Mouse (Mus musculus) intestine, embryonic 14.5 days (tissue): ENCODE measurements at regions not wholly inside any gene's neighbourhood (a gene's known extent, or its start where the extent isn't known, plus 50 kb on each side); places are given as distances from the start of the nearest gene placed in this dataset.

Experiments used
- ATAC-seq: fragments of 200-750 bp; cut with Nextera tagmentation; replicated peaks from 2 replicates; pipeline ENCODE4 v1.8.0; 2017; ENCODE audit warnings: low read depth, moderate number of reproducible peaks, moderate TSS enrichment, moderate library complexity; ENCODE audit not compliant: low FRiP score, low TSS enrichment
- DNase-seq: peaks from one replicate; pipeline ENCODE4 v3.0.0-alpha.2; 2018; ENCODE audit warnings: low spot score
- H3K27ac ChIP-seq: fragments of 300-500 bp; sonication (generic); 2 replicates; pipeline ENCODE4 v1.5.1; 2014; ENCODE audit warnings: low read depth, mild to moderate bottlenecking, control low read depth
- H3K27me3 ChIP-seq: fragments of 300-500 bp; sonication (generic); replicated peaks from 2 replicates; pipeline ENCODE4 v1.6.1; 2014; ENCODE audit warnings: low read length, control low read depth; ENCODE audit not compliant: control insufficient read depth, insufficient read depth
- H3K36me3 ChIP-seq: fragments of 300-500 bp; sonication (generic); 2 replicates; pipeline ENCODE4 v1.6.1; 2014; ENCODE audit warnings: low read length, control low read depth; ENCODE audit not compliant: control insufficient read depth, insufficient read depth
- H3K4me1 ChIP-seq: fragments of 300-500 bp; sonication (generic); replicated peaks from 2 replicates; pipeline ENCODE4 v1.6.1; 2014; ENCODE audit warnings: low read length, control low read depth, mixed read lengths; ENCODE audit not compliant: control insufficient read depth, insufficient read depth
- H3K4me2 ChIP-seq: fragments of 300-500 bp; sonication (generic); 2 replicates; pipeline ENCODE4 v1.6.1; 2014; ENCODE audit warnings: low read length
- H3K4me3 ChIP-seq: fragments of 300-500 bp; sonication (generic); 2 replicates; pipeline ENCODE4 v1.5.1; 2014; ENCODE audit warnings: low read depth, low read length, control low read depth, mixed read lengths
- H3K9ac ChIP-seq: fragments of 300-500 bp; sonication (generic); 2 replicates; pipeline ENCODE4 v1.6.1; 2014; ENCODE audit warnings: mild to moderate bottlenecking, low read length
- H3K9me3 ChIP-seq: fragments of 300-500 bp; sonication (generic); 2 replicates; pipeline ENCODE4 v1.6.1; 2016; ENCODE audit warnings: low read length, control low read depth; ENCODE audit not compliant: control insufficient read depth
- whole genome bisulfite sequencing: fragments of 180-500 bp; shearing (Covaris S2); extraction: QIAGEN DNeasy Blood & Tissue Kit; methylation state at CpG from one replicate; pipeline ENCODE4 v1.1.7; 2014; 5-methylcytosine and 5-hydroxymethylcytosine counted together

DNA sequence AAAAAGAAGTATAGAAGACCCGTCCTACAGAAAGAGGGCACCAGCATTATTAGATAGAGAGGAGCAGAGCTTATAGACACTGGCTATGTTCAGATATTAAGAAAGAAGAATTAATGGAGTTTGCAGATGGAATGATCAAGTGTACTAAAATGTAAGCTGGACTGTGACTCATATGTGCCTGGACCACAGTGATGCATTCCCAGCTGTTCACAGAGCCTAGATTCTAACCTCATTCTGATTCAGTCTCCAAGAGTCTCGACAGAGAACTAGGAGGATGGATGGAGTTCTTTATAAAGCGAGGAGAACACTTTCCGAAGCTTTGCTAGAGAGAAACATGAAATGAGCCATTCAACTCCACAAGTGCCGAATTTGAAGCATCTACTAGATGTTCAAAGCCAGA is 345.4 kb downstream of the Adgrl2 start:
- H3K9me3 ChIP-seq, result no peaks in the 10 kb centered on the region
- no peak overlapping the region for H3K27ac ChIP-seq
- WGBS, result 89% methylated on average over 5 of the region's 5 CpGs
- H3K4me1 ChIP-seq, result no peaks in the 10 kb centered on the region
- no peak overlapping the region for H3K4me3 ChIP-seq
- H3K36me3 ChIP-seq, result no peaks in the 10 kb centered on the region
- DNase-seq (no peak), ATAC-seq (no peak)
- no peak overlapping the region for H3K4me2 ChIP-seq
- no peaks in the 10 kb centered on the region for H3K27me3 ChIP-seq
- H3K9ac ChIP-seq, result no peak overlapping the region

GRCm38 (mm10) chr3:148641581-148641980 is 348.8 kb downstream of the Adgrl2 start:
- DNase-seq (no peak), ATAC-seq (no peak)
- no peaks in the 10 kb centered on the region for H3K9me3 ChIP-seq
- H3K4me1 ChIP-seq, result no peaks in the 10 kb centered on the region
- no peak overlapping the region for H3K4me3 ChIP-seq
- H3K36me3 ChIP-seq, result no peaks in the 10 kb centered on the region
- 78% methylated on average over 3 of the region's 3 CpGs for WGBS
- no peak overlapping the region for H3K27ac ChIP-seq
- H3K9ac ChIP-seq, result no peak overlapping the region
- no peak overlapping the region for H3K4me2 ChIP-seq
- no peaks in the 10 kb centered on the region for H3K27me3 ChIP-seq

- Histone ChIP-seq H3K27me3 (no peaks in the 10 kb centered on the region), H3K27ac (no peak overlapping the region), H3K9me3 (no peaks in the 10 kb centered on the region), H3K4me3 (no peak overlapping the region), H3K4me1 (no peaks in the 10 kb centered on the region), H3K36me3 (no peaks in the 10 kb centered on the region), H3K9ac (no peak overlapping the region), H3K4me2 (no peak overlapping the region)
- no peak for ATAC-seq
- no peak for DNase-seq
- 30% methylated on average over 3 of the region's 3 CpGs for WGBS
These were observed 349.7 kb downstream of the Adgrl2 start for GRCm38 (mm10) chr3:148640680-148641101.

GRCm38 (mm10) chr3:148635101-148635500 is 355.3 kb downstream of the Adgrl2 start:
- H3K9me3 ChIP-seq, result no peaks in the 10 kb centered on the region
- no peak overlapping the region for H3K9ac ChIP-seq
- no peak for ATAC-seq
- no peak overlapping the region for H3K4me2 ChIP-seq
- H3K36me3 ChIP-seq, result no peaks in the 10 kb centered on the region
- no peak overlapping the region for H3K27ac ChIP-seq
- H3K27me3 ChIP-seq, result no peaks in the 10 kb centered on the region
- 0 out of 2 replicates have a peak, but pooled peaks cover 4% of the 10 kb centered on the region for H3K4me1 ChIP-seq
- H3K4me3 ChIP-seq, result no peak overlapping the region
- DNase-seq, result no peak
- WGBS, result 62% methylated on average over 4 of the region's 4 CpGs

DNA sequence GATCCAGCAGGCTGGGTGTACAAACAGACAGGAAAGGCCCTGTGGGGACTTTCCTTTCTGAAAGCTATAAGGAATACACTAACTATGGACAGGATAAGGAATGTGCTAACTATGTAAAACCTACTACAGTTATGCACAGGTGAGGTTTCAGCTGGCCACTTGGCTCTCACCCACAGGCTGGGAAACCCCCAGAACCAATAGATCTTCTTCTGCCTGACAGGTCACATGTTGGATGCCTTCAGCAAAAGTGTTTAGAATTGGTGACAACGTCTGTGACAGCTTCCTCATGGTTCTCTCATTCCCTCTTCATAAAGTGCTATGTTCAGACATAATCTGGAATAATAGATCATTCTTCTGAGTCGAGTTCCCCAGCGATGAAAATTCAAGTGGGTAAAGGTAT is 356.0 kb downstream of the Adgrl2 start:
- 0 out of 2 replicates have a peak, but pooled peaks cover 4% of the 10 kb centered on the region for H3K4me1 ChIP-seq
- H3K36me3 ChIP-seq, result no peaks in the 10 kb centered on the region
- no peaks in the 10 kb centered on the region for H3K27me3 ChIP-seq
- no peak for ATAC-seq
- 41% methylated on average over 3 of the region's 3 CpGs for WGBS
- no peak overlapping the region for H3K4me2 ChIP-seq
- no peak overlapping the region for H3K4me3 ChIP-seq
- no peak for DNase-seq
- H3K9ac ChIP-seq, result no peak overlapping the region
- no peak overlapping the region for H3K27ac ChIP-seq
- no peaks in the 10 kb centered on the region for H3K9me3 ChIP-seq

GRCm38 (mm10) chr3:148633291-148633690 is 357.1 kb downstream of the Adgrl2 start:
- Histone ChIP-seq H3K4me2 (no peak overlapping the region), H3K9ac (no peak overlapping the region), H3K4me3 (no peak overlapping the region), H3K27ac (no peak overlapping the region), H3K4me1 (0 out of 2 replicates have a peak, but pooled peaks cover 4% of the 10 kb centered on the region), H3K27me3 (no peaks in the 10 kb centered on the region), H3K36me3 (no peaks in the 10 kb centered on the region), H3K9me3 (no peaks in the 10 kb centered on the region)
- no peak for DNase-seq
- 92% methylated on average over 6 of the region's 6 CpGs for WGBS
- no peak for ATAC-seq

GRCm38 (mm10) chr3:148632449-148632848 is 357.9 kb downstream of the Adgrl2 start:
- Histone ChIP-seq H3K4me3 (no peak overlapping the region), H3K9me3 (no peaks in the 10 kb centered on the region), H3K4me2 (no peak overlapping the region), H3K27ac (no peak overlapping the region), H3K9ac (no peak overlapping the region), H3K27me3 (no peaks in the 10 kb centered on the region), H3K4me1 (0 out of 2 replicates have a peak, but pooled peaks cover 4% of the 10 kb centered on the region), H3K36me3 (no peaks in the 10 kb centered on the region)
- DNase-seq (no peak), ATAC-seq (no peak)
- WGBS, result 83% methylated on average over 2 of the region's 2 CpGs

DNA sequence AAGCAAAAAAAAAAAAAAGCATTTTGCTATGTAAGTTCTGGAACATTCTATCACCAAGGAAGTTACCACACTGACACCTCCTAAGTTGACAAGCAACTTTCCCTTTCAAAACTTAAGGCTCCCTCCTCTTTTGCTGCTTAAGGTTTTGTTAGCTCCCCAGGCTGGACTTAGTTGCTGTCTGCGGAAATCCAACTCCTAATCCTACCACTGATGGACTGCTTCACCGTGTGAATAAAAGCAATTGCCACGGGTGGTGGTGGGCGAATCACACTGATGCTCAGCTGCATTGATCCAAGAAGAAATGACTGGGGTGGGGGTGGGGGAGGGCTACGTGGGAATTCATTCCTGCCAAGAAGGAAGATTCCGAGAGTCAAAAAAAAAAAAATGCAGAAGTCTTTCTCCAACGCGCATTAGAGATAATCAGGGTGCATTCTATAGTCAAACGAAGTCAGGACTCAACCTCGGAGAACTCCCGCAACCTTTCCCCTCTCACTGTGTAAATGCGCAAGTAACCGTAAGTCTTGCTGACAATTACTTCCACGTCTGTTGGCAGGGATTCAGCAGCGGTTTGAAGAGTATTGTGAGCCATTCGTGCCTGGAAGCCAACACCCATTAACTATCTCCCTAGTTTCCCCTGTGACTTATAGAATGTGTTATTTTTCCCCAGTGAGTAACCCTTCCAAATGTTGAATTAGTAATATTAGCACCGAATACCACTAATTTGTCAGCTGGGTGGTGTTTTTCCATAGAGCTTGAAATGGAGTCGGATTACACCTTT is 358.8 kb downstream of the Adgrl2 start:
- H3K9ac ChIP-seq, result no peak overlapping the region
- no peak overlapping the region for H3K4me3 ChIP-seq
- no peak for ATAC-seq
- no peak overlapping the region for H3K4me2 ChIP-seq
- H3K4me1 ChIP-seq, result 0 out of 2 replicates have a peak, but pooled peaks cover 4% of the 10 kb centered on the region
- no peak for DNase-seq
- no peaks in the 10 kb centered on the region for H3K36me3 ChIP-seq
- H3K27ac ChIP-seq, result no peak overlapping the region
- no peaks in the 10 kb centered on the region for H3K9me3 ChIP-seq
- WGBS, result 53% methylated on average over 18 of the region's 18 CpGs
- no peaks in the 10 kb centered on the region for H3K27me3 ChIP-seq

DNA sequence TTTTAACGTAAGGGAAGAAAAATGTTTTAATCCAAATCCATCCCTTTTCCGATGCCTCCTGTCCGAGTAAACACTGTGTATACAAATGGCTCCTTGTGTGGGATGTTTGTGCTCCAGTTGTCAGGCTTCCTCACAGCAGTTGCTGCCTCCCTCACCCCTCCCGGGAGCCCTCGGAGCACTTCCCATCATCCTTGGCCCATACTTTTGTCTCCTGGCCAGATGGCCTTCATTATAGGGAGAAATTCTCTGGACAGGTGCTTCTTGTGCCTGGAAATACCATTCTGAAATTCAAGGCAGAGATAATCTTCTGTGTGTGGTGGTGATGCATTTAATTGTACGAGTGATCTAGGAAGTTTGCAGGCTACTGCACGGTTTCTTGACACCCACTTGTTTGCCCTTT is 359.5 kb downstream of the Adgrl2 start:
- Histone ChIP-seq H3K4me3 (no peak overlapping the region), H3K27ac (no peak overlapping the region), H3K36me3 (no peaks in the 10 kb centered on the region), H3K9ac (no peak overlapping the region), H3K27me3 (no peaks in the 10 kb centered on the region), H3K4me2 (no peak overlapping the region), H3K9me3 (no peaks in the 10 kb centered on the region), H3K4me1 (0 out of 2 replicates have a peak, but pooled peaks cover 4% of the 10 kb centered on the region)
- WGBS, result 74% methylated on average over 7 of the region's 7 CpGs
- DNase-seq (no peak), ATAC-seq (no peak)
